Mouse (Mus musculus) spleen, adult 2 months (tissue): ENCODE results near the gene Tmem88b. TPM values are rescaled to one million over a fixed set of nuclear protein-coding genes. Genes with fewer than 3 reads are reported as not detected.

Experiments
- DNase-seq, 2 experiments: peaks; one replicate each; pipeline versions ENCODE4 v3.0.0 to v3.0.0-alpha.2; 2012 to 2021; ENCODE audit warnings: low spot score in 2 of 2, low read depth in 1 of 2
- H3K27ac ChIP-seq: fragments of 200-500 bp; 2 replicates; pipeline ENCODE4 v1.5.1; 2012; ENCODE audit warnings: low read length, inconsistent platforms; ENCODE audit not compliant: insufficient read depth
- H3K27me3 ChIP-seq: fragments of 200-500 bp; 2 replicates; pipeline ENCODE4 v1.6.1; 2012; ENCODE audit warnings: mild to moderate bottlenecking, moderate library complexity, low read length, inconsistent platforms; ENCODE audit not compliant: control insufficient read depth, insufficient read depth
- H3K36me3 ChIP-seq: fragments of 200-500 bp; 2 replicates; pipeline ENCODE4 v1.6.1; 2012; ENCODE audit warnings: mild to moderate bottlenecking, low read length, inconsistent platforms; ENCODE audit not compliant: control insufficient read depth, insufficient read depth
- H3K4me1 ChIP-seq: fragments of 200-500 bp; 2 replicates; pipeline ENCODE4 v1.6.1; 2011; ENCODE audit warnings: inconsistent platforms; ENCODE audit not compliant: control insufficient read depth, insufficient read depth, insufficient read length
- H3K4me3 ChIP-seq: fragments of 200-500 bp; 2 replicates; pipeline ENCODE4 v1.5.1; 2011; ENCODE audit warnings: mild to moderate bottlenecking, inconsistent platforms; ENCODE audit not compliant: insufficient read depth, insufficient read length; ENCODE audit errors: extremely low read depth
- CTCF ChIP-seq: fragments of 200-500 bp; IDR thresholded peaks from 2 replicates; pipeline ENCODE4 v1.5.1; 2011; ENCODE audit warnings: mild to moderate bottlenecking, inconsistent platforms; ENCODE audit not compliant: insufficient read depth, insufficient read length, insufficient replicate concordance; ENCODE audit errors: extremely low read depth
- POLR2A ChIP-seq: fragments of 200-500 bp; IDR thresholded peaks from 2 replicates; pipeline ENCODE4 v1.6.1; 2011; ENCODE audit warnings: low read depth, low read length, inconsistent platforms
- WGBS: fragments of 180-500 bp; shearing (Covaris S2); methylation state at CpG from one replicate; pipeline ENCODE4 v1.1.7; 2018; 5-methylcytosine and 5-hydroxymethylcytosine counted together
- polyA plus RNA-seq: library from polyadenylated mRNA; depleted of rRNA; stranded (reverse); fragments of >200 nt; gene quantifications from 2 replicates; pipeline ENCODE4 v1.2.3, GENCODE M21; 2012; rRNA removed

Gene Tmem88b
- polyA plus RNA-seq, 1 experiment: 0.16 TPM

- peaks cover 4% of the 10 kb centered on the region; the same call in 1 of the 2 replicates for H3K4me1 ChIP-seq
- WGBS: 95% methylated on average over 5 of the region's 5 CpGs
- no peaks in the 10 kb centered on the region for H3K27me3 ChIP-seq
- H3K36me3 ChIP-seq: peaks cover 9% of the 10 kb centered on the region; the same call in 1 of the 2 replicates
- H3K4me3 ChIP-seq: no peak overlapping the region
- DNase-seq: no peak
- no peak overlapping the region for H3K27ac ChIP-seq
- TF ChIP-seq CTCF (no peak), POLR2A (no peak)
These were observed 49.3 kb downstream of the Tmem88b start for GRCm38 (mm10) chr4:155736421-155736820.

DNA sequence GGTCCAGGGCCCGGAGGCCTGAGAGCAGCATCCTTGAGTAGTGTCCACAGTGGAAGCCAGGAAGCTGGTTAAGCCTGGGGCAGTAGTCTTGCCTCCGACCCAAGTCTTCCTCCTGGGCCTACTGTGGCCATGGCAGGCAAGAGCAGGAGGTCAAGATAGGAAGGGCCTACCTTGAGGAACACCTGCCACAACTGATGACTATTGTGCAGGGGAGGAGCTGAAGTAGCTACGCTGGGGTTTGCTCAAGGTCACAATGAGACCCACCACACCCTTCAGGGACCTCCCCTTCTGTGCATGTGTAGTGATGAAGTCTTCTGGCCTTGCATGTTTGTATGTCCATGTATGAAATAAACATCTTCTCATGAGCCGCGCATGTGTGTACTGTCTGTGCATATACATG lies 49.9 kb downstream of the Tmem88b start:
- H3K4me1 ChIP-seq: peaks cover 4% of the 10 kb centered on the region; the same call in 1 of the 2 replicates
- H3K27me3 ChIP-seq: no peaks in the 10 kb centered on the region
- peaks cover 9% of the 10 kb centered on the region; the same call in 1 of the 2 replicates for H3K36me3 ChIP-seq
- H3K4me3 ChIP-seq: peak overlapping the region; percentile 65; the same call in 1 of the 2 replicates
- no peak overlapping the region for H3K27ac ChIP-seq
- DNase-seq: no peak
- 64% methylated on average over 5 of the region's 5 CpGs for WGBS
- TF ChIP-seq CTCF (no peak), POLR2A (no peak)

GRCm38 (mm10) chr4:155734951-155735702 lies 50.5 kb downstream of the Tmem88b start:
- WGBS: 1% methylated on average over 61 of the region's 79 CpGs
- Histone ChIP-seq H3K4me1 (peaks cover 4% of the 10 kb centered on the region; the same call in 1 of the 2 replicates), H3K36me3 (peaks cover 5% of the 10 kb centered on the region; the same call in 1 of the 2 replicates), H3K27me3 (no peaks in the 10 kb centered on the region), H3K27ac (peak overlapping the region; percentile 72), H3K4me3 (peak overlapping the region; percentile 65)
- TF ChIP-seq POLR2A: no peak
- no peak for TF ChIP-seq CTCF
- DNase-seq: peak in 1 of 2 experiments; percentile 25

GRCm38 (mm10) chr4:155734350-155734941 lies 51.2 kb downstream of the Tmem88b start, which contains the start of gene Tmem240:
Gene Tmem240 (plus strand): TSS chr4:155734800.
- H3K4me1 ChIP-seq: peaks cover 4% of the 10 kb centered on the region; the same call in 1 of the 2 replicates
- TF ChIP-seq CTCF: no peak
- TF ChIP-seq POLR2A: no peak; the same call in 1 of the 2 replicates
- H3K36me3 ChIP-seq: peaks cover under 1% of the 10 kb centered on the region; the same call in 1 of the 2 replicates
- 1% methylated on average over 33 of the region's 35 CpGs for WGBS
- peak within 1 kb of the TSS; percentile 72 for H3K27ac ChIP-seq
- H3K27me3 ChIP-seq: no peaks in the 10 kb centered on the region
- peak within 1 kb of the TSS; percentile 65 for H3K4me3 ChIP-seq
- DNase-seq: peak; percentile 26 to 61

DNA sequence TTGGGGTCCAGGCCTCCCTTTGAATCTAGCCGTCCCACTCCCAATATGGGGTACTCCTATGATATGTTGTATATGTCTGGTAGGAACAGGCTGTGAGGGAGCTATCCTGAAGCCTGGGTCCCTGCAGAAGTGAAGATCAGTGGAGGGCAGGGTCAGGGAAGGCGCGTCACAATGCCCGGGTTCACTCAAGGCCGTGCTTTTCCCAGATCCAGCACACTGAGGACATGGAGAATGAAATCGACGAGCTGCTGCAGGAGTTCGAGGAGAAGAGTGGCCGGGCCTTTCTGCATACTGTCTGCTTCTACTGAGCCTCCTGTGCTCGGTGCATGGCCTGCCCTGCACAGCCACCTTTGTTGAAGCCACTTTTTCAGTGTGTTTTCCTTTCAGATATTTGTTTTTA lies 52.4 kb downstream of the Tmem88b start:
- H3K36me3 ChIP-seq: no peaks in the 10 kb centered on the region
- no peak overlapping the region for H3K4me3 ChIP-seq
- WGBS: 91% methylated on average over 10 of the region's 10 CpGs
- no peak for DNase-seq
- peaks cover 4% of the 10 kb centered on the region; the same call in 1 of the 2 replicates for H3K4me1 ChIP-seq
- no peak for TF ChIP-seq CTCF
- no peak for TF ChIP-seq POLR2A
- H3K27me3 ChIP-seq: no peaks in the 10 kb centered on the region
- no peak overlapping the region for H3K27ac ChIP-seq

Other genes starting within 250 kb of the Tmem88b start
- gene Nadk, start 223.5 kb downstream of the Tmem88b start, polyA plus RNA-seq: 75.3 and 90.7 TPM in 2 replicates
- 6.2 and 7.1 TPM in 2 replicates for gene Slc35e2, start 184.5 kb downstream of the Tmem88b start, polyA plus RNA-seq
- 25.8 and 27.8 TPM in 2 replicates for gene Cdk11b, start 161.0 kb downstream of the Tmem88b start, polyA plus RNA-seq
- gene Gm10563, start 140.5 kb downstream of the Tmem88b start, polyA plus RNA-seq: not detected in 2 replicates
- 57.2 and 83.5 TPM in 2 replicates for gene Mmp23, start 132.5 kb downstream of the Tmem88b start, polyA plus RNA-seq
- 56.8 and 67.4 TPM in 2 replicates for gene Mib2, start 116.7 kb downstream of the Tmem88b start, polyA plus RNA-seq
- gene Fndc10, start 91.5 kb downstream of the Tmem88b start, polyA plus RNA-seq: 8.8 and 12.7 TPM in 2 replicates
- gene Ssu72, start 81.1 kb downstream of the Tmem88b start, polyA plus RNA-seq: 82.4 and 117 TPM in 2 replicates
- gene Tmem240, start 51.1 kb downstream of the Tmem88b start, polyA plus RNA-seq: 1.6 and 1.9 TPM in 2 replicates
- gene Atad3a, start 24.8 kb downstream of the Tmem88b start, polyA plus RNA-seq: 59.9 and 91.6 TPM in 2 replicates
- gene Vwa1, start 11.2 kb downstream of the Tmem88b start, polyA plus RNA-seq: 21.5 and 24.3 TPM in 2 replicates
- 0.25 and 0.49 TPM in 2 replicates for gene Ankrd65, start 4.6 kb upstream of the Tmem88b start, polyA plus RNA-seq
- 23.3 and 31.4 TPM in 2 replicates for gene Mrpl20, start 17.0 kb upstream of the Tmem88b start, polyA plus RNA-seq
- 56.2 and 57.9 TPM in 2 replicates for gene Ccnl2, start 26.6 kb upstream of the Tmem88b start, polyA plus RNA-seq
- gene Aurkaip1, start 45.4 kb upstream of the Tmem88b start, polyA plus RNA-seq: 88.7 and 144 TPM in 2 replicates
- 73.6 and 118 TPM in 2 replicates for gene Mxra8, start 53.8 kb upstream of the Tmem88b start, polyA plus RNA-seq
- gene Dvl1, start 61.5 kb upstream of the Tmem88b start, polyA plus RNA-seq: 98.5 and 132 TPM in 2 replicates
- 0.95 and 1.2 TPM in 2 replicates for gene Tas1r3, start 77.5 kb upstream of the Tmem88b start, polyA plus RNA-seq
- 18.9 and 19.8 TPM in 2 replicates for gene Cptp, start 83.6 kb upstream of the Tmem88b start, polyA plus RNA-seq
- gene Ints11, start 83.7 kb upstream of the Tmem88b start, polyA plus RNA-seq: 31.8 and 36.3 TPM in 2 replicates
- 48.8 and 70.1 TPM in 2 replicates for gene Pusl1, start 105.9 kb upstream of the Tmem88b start, polyA plus RNA-seq
- gene Acap3, start 105.9 kb upstream of the Tmem88b start, polyA plus RNA-seq: 29.1 and 31.9 TPM in 2 replicates
- 53.6 and 113 TPM in 2 replicates for gene Ube2j2, start 158.0 kb upstream of the Tmem88b start, polyA plus RNA-seq
- 21.6 and 50.1 TPM in 2 replicates for gene C1qtnf12, start 176.4 kb upstream of the Tmem88b start, polyA plus RNA-seq
- gene B3galt6, start 206.8 kb upstream of the Tmem88b start, polyA plus RNA-seq: 4.9 and 7.6 TPM in 2 replicates
- 33.5 and 35.7 TPM in 2 replicates for gene Sdf4, start 207.0 kb upstream of the Tmem88b start, polyA plus RNA-seq
- 20.7 and 34.3 TPM in 2 replicates for gene Tnfrsf4, start 228.0 kb upstream of the Tmem88b start, polyA plus RNA-seq
- gene Tnfrsf18, start 240.3 kb upstream of the Tmem88b start, polyA plus RNA-seq: 29.9 and 38.2 TPM in 2 replicates